Mouse (Mus musculus) hindlimb bud, embryonic 11.5 days (tissue): Measurements from ENCODE around the gene Ppp3ca.

Source experiments
- DNase-seq: peaks from one replicate; pipeline ENCODE4 v3.0.0-alpha.2; 2012; ENCODE audit warnings: low read depth, low spot score; ENCODE audit errors: extremely low spot score

Gene Ppp3ca

DNA sequence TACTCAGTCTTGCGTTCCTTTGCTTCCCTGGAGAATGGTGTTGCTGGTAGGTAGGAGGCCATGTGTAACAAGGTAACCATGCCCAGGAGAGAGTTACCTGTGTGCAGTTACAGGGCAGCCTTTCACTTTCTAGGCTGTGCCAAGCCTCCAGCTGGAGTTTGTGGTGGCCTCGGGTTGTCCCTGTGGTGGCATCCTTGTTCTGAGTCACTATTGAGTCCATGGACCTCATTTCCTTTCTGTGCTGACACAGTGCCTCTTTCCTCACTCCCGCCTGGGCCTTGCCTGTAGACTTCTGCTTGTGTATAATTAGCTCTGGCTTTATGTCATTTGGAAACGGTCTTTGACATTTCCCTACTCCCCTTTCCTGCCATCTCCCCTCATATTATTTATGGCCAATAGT is 226.4 kb downstream of the Ppp3ca start:
- DNase-seq, result no peak

DNA sequence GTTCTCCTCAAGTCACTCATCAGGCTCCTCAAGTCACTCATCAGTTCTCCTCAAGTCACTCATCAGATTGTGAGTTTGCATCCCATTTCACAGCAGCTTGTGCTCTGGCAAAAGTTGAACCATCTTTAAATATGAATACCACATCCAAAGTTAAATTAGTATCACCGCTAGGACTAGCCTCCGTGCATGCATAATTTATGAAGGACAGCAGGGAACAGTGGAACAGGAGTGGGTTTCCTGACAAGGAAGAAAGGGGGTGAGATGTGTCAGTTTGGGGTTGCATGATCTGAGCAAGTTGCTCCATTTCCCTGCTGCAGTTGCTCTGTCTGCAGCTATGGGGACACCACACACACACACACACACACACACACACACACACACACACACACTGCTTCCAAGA is 229.8 kb downstream of the Ppp3ca start:
- no peak for DNase-seq

DNA sequence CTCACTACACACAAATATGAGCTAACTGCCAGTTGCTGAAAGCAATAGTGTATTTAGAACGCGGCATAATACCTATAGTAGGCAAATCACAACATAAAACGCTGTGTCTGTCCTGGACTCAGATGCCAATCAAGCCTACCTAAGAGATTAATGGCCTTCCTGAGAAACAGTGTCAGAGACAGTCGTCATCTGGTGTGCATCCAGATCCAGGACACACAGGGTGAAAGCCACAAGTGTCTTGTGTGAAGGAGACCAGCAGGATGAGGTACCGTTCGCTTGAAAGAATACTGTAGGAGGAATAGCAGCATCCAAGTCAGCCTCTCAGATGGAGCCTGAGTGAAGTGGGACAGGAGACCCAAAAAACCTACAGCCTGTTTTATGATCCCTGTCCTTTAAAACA is 231.1 kb downstream of the Ppp3ca start:
- no peak for DNase-seq

DNA sequence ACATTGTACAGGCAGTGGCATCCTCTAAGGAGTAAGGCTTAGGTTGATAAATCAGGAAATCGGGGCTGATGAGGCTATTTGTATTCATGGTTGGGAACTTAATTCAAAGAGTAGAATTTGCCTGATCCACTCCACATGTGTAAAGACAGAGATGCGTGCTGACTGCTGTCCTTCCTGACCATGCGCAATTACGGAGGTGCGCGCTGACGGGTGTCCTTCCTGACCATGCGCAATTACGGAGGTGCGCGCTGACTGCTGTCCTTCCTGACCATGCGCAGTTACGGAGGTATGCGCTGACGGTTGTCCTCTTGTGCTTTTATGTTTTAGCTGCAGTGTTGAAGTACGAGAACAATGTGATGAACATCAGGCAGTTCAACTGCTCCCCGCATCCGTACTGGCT is 232.9 kb downstream of the Ppp3ca start:
- DNase-seq, result no peak

DNA sequence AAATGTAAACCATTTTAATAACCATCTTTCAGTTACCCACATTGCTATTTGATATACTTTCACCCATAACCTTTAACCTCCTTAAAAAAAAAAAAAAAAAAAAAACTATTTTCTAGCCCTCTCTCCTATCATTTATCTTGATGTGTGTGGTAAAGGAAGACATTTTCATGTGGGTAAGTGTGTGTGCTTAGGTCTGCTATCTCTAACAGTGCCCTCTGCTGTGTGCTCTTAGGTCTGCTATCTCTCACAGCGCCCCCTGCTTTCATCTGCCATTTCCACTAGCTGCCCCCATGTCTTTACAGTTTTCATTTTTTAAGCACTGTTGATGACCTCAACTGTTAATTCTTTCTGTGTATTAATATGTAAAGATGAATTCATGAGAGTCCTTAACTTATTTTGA is 235.7 kb downstream of the Ppp3ca start:
- no peak for DNase-seq

DNA sequence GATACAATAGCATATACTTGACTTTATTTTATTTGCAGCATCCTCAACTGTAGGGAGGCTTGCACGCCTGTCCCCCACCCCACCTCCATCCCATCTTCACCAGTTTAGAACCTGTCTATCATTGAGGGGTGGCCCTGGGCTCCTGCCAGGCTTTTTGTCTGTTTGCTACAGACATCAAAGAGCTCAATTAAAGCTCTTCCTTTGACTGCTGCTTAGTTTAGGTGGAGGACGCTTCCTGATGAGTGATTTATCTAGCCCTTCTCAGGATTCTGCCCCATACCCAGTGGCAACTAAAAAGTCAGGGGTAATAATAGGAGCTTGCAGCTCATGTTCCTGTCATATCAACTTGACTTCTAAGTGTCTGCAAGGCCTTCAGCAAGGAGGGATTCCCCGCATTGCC is 239.6 kb downstream of the Ppp3ca start:
- no peak for DNase-seq

DNA sequence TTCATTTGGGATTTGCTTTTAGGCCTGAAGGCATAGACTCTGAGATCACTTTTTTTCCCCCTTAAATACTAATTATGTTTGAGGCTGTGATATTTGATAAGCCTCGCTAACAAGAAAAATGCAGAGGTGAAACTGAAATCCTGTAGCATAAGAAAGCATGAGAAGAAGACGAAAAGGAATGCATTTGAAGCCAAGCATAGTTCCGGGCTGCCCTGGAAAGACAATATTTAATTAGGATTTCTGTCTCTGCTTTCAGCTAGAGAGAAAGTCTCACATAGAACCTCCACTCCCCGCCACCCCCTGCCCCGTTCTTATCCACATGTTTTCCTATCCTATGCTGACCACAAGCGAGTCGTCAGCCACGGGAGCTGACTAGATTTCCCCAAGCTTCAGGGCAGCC is 241.4 kb downstream of the Ppp3ca start:
- DNase-seq, result no peak

DNA sequence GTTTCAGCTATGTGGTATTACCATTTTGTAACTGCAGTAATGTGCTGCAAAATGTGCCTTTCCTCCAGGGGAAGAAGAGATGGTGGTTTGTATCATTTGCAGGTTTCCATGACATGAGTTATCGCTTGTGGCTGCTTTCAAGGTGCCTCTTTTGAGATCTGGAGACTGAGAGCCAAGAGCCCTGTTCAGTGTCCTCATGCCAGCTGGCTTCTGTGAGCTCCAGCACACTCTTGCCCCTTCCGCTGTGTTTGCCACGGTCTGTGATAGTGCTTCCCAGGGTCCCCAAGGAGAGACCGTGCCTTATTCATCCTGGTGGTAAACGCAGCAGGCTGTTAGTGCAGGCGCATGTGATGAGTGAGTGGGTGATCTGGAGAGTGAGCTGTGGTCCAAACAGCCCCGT is 247.2 kb downstream of the Ppp3ca start:
- DNase-seq, result no peak

DNA sequence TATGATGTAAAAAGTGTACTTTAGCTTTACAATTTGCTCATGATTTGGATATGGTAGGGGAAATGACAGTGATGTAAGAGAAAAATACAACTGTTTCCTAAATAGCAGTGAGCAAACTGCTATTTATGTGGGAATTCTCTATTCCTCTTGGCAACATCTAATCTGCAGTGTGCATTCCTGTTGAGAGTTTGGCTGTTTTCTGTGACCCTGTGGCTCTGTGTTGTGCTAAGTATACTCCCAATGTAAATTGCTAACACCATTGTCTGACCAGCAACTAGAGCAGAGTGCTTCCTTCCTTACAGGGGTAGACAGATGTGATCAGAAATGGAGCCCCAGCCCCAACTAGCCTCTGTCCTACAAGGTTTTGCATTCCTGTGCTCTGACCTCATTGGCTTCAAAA is 263.1 kb downstream of the Ppp3ca start:
- no peak for DNase-seq

DNA sequence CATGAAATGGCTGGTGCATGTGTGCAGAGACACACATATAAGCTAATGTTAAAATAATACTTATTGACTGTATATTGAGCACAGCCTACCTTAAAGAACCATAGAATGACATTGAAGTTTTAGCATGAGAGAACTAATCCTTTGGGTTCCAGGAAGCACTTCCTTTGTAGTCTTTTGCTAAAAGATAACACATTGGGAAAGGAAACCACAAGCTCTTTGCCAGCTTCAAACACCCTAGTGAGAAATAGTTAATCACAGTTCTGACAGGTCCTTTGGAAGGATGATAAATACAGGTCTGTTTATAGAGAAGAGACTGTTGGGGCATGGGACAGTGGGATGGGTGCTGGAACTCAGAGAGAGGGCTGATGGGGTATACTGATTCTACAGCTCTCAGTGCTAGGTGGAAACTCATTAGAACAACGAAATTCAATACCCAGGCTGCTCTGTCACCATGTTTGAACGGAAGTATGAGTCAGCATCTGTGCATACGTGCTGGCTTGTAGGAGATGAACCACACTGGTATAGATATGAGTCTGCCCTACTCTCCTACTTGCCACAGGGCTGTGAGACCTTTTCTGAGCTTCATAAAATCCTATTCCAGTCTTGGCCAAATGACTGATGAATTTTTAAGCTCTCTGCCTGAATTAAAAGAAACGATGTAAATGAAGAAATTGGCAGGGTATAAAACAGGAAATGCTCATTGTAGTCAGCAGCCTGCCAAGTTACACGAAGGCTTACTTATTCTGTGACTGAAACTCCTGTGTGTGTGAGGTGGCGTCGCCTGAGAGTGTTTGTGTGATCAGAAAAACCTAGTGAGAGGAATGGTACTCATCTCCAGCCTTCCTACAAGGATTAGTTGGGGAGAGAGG is 271.0 kb downstream of the Ppp3ca start:
- no peak for DNase-seq

DNA sequence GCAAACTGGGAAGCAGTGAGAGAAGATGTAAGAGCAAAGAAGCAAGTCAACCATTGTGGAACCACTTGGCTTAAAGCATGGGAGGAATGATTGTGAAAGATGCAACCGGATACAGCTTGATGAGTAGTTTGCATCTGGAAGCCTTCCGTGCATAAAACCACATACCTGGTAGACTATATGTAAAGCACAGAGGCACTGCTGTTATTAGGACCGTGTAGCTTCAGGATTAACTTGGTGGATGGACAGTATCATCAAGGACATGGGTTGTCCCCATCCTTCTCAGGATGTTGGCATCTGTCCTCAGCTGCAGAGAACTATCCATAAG is 271.6 kb downstream of the Ppp3ca start:
- DNase-seq, result no peak

DNA sequence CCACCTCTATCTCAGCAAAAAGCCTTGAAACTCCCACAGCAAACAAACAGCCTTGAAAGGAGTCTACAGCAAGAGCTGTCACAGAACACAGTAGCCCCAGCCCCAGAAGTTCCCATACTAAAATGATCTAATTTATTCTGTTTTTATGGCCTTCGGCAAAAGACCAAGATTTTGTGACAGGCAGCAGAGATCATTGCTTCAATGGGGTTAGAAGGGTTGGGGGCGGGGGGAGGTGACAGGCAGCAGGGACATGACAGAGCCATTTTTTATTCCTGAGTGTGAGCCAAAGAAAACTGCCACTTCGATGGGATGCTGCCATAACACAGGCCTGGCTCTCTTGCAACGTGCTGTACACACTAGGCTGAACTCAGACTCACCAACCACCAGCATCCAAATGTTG is 275.6 kb downstream of the Ppp3ca start:
- DNase-seq, result no peak

DNA sequence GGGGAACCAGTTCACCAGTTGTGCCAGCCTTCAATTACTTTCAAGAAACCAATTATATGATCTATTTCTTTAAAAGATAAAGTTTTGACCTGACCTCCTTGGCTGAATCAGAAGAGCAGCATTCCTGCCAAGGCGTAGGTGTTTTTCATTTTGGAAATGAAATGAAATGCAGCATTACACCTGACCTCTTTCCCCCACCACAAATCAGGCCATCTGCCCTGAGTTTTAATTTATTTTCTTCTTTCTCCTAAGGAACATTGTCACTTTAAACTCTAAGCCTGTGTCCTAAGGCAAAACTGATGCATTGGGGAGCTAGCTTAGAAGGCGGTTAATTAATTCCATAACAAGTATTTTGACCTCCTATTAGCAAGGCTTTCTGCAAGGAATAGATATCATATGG is 276.7 kb downstream of the Ppp3ca start:
- DNase-seq, result no peak

DNA sequence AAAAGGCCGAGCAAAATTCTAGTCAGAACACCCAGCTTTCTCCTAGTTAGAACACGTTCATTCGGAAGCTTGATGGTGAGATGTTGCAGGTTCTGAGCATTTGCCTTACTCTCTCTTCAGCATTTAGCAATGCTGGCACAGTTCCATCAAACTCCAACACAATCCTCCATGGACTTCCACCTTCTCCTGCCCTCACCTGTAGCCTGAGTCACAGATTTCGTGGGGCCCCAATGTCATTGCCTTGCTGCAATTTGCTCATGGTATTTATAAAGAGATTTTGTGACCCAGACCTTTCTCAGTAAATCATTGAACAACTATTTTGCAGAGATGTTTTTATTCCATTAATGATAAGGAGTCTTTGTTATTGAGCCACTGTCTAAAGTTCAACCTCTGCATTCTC is 278.2 kb downstream of the Ppp3ca start:
- no peak for DNase-seq

DNA sequence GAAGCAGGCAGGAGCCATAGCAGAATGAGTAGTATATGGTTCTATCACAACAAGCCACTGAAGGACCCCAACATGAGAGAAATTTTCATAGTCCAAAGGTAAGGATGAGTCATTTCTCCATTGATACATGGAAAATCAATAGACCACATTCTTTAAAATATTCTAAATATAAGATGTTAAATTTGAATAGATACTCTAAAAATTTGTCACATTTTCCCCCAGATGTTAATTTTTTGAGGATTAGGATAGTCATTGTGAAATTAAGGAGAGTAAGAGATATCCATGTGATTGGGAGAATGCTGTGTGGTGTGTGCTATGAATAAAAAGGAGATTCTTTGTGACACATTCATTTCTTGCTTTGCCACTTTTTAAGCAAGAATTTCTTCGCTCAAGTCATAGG is 281.9 kb downstream of the Ppp3ca start:
- no peak for DNase-seq

DNA sequence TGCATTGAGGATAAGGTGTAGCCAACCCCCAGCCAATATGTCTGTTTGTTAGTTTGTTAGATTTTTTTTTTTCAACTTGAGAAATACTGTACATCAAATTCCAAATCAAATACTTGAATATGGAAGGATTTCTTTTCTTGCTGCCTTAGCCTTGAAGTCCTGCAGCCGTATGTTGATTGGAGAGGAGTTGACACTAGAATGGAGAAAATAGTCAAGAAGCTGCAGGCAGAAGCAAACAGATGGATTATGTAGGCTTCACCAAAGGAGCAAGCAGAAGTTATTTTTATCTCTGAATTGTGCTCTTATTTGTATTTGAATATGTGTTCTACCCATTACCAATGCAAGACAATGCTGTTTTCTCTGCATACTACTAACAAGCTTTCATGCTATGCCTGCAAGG is 282.9 kb downstream of the Ppp3ca start:
- no peak for DNase-seq

DNA sequence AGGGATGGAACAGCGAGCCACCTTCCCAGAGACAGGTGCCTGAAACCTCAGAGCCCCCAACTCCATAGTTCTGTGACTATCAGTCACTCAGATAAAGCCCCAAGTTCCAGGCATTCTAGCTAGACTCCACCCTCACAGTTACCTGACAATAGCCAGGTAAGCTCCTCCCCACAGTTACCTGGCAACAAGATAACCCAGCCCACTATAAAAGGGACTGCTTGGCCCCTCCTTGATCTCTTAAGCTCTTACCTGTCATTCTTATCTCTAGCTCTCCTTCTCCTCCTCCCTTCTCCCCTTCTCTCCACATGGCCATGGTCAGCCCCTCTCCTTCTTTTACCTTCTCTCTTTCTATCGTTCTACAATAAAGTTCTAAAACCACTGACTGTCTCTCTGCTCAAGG is 285.1 kb downstream of the Ppp3ca start:
- DNase-seq, result no peak

DNA sequence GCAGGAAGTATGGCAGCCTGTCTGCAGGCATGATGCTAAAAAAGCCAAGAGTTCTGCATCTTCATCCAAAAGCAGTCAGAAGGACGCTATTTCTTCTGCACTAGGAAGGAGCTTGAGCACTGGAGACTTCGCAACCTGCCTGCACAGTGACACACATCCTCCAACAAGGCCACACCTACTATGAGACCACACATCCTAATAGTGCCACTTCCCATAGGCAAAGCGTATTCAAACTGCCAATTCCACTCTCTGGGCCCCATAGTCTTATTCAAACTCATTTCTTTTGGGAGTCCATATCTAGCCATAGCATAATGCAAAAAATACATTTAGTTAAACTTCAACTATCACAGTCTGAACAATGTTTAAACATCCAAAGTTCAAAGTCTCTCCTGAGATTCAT is 290.4 kb downstream of the Ppp3ca start:
- no peak for DNase-seq

DNA sequence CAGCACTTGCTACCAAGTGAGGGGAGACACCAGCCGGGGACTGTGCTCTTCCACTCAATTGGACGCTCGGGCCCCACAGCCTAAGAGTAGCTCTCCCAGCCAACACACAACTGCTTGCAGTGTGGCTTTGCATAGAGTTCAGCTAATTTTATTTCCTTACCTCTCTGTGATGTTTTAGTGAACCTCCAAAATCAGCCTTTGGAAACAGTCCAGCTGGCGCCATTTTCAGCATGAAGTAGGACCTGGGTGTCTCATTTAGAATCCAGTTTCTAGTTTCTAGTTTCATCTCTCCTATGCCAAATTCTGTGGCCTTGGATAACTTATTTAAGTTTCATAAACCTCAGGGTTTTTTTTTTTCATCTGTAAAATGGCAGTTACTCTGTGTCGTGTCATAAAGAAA is 296.9 kb downstream of the Ppp3ca start:
- DNase-seq, result no peak

DNA sequence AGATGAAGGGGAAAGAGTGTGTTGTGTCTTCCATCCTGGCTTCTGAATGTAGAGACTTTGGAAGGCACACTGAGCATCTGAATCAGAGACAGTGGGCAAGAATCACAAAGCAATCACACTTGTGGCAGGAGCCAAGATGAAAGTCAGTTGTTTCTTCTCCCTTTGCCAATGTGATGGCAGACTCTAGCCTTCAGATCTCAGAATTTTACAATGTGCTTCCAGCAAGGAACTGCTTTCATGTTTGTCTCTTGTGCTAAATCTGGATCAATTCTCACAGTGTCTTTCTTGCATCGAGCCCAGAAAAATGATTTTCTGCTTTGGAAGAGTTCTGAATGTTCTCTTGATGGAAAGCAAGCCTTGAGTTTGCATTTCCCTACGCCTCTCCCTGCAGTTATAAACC is 297.6 kb downstream of the Ppp3ca start:
- no peak for DNase-seq

DNA sequence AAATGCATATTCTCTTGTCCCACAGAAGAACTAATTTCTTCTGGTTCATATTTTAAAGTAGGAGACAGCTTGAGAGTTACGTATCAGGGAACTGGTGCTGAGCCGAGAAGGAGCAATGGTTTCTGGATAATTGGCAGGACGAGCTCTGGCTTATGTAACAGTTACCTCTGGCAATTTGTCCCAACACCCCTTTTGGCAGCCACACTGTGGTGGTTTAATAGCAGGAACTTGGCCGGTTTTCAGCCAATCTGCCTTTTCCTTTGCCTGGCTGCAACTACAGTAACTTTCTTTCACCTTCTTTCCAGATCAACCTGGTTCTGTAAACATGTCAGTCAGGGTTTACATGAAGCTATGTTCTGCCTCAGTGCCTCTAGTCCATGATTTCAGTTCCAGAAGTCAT is 299.9 kb downstream of the Ppp3ca start:
- no peak for DNase-seq

DNA sequence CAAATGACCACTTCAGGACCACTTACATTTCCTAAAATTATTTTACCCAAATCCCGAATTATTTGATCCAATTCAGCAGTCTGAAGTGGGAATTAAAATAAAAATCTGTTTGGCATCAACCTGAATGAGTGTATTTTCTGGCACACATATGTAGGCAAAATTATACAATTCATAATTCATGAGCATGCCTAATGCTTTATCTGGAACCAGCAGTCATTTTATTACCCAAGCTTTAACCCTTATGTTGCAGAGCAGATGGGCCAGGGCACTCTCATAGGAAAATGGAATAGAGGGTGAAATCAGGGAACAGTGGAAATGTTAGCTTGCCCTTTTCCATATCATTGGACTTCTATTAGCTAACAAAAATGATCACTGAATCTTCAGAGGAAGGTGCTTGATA is 307.9 kb downstream of the Ppp3ca start:
- DNase-seq, result no peak

DNA sequence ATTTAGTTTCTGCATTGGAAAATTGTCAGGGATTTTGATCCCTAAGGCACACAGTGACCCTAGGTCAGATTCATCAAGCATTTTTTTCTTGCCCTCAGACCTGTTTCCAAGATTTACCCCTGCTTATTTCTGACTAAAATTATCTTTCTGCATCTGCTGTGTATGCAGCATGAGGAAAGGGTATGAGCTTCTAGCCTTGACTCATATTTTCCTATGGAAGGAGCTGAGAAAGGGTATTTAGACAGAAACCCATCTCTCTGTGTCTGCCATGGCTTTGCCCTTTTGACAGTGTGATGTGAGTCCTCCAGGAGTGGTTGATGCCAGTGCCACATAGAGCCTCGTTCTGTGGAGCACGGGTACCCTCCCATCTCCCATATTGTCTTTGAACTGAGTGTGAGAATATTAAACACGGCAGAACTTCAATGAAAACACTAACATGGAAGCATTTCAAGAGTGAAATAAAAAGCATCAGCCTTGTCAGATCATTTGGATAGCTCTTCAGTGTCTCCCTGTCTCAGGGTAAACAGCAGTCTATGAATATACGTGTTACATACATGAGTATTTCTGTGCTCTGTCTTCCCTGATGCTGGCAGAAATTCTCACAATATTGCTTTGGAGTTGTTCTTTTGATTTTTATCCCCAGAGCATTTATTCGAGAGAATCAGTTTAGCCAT is 311.1 kb downstream of the Ppp3ca start:
- no peak for DNase-seq
